Mouse (Mus musculus): ENCODE measurements around the gene Atp8a1.

GRCm38 (mm10) chr5:67633831-67634268 is 213.4 kb downstream of the Atp8a1 start:
- TF ChIP-seq CTCF (IDR thresholded peaks at IDR 0.05; ENCODE audit: control insufficient read depth, insufficient read depth, insufficient read length) (no peak), FOSL1 (IDR thresholded peaks at IDR 0.05; ENCODE audit: insufficient read depth, low read length, poor library complexity, severe bottlenecking) (no peak)

Measured in C2C12 (cell line).